Mouse (Mus musculus) C2C12 (cell line): ENCODE measurements around the gene Snrnp27. TPM values are rescaled to one million over a fixed set of nuclear protein-coding genes. Genes with fewer than 3 reads are reported as not detected.

ENCODE experiments used
- H3K27me3 ChIP-seq: one replicate; pipeline ENCODE4 v1.6.1; 2011; ENCODE audit not compliant: control insufficient read depth, insufficient read depth, insufficient read length
- H3K36me3 ChIP-seq: one replicate; pipeline ENCODE4 v1.6.1; 2011; ENCODE audit not compliant: control insufficient read depth, insufficient read depth
- H3K4me3 ChIP-seq: one replicate; pipeline ENCODE4 v1.5.1; 2011; ENCODE audit warnings: mild to moderate bottlenecking, control low read depth; ENCODE audit not compliant: poor library complexity, insufficient read depth, severe bottlenecking
- H3K79me2 ChIP-seq: one replicate; pipeline ENCODE4 v1.6.1; 2011; ENCODE audit not compliant: control insufficient read depth, insufficient read depth
- H3K79me3 ChIP-seq: one replicate; pipeline ENCODE4 v1.6.1; 2011; ENCODE audit warnings: low read depth, control low read depth
- H3ac ChIP-seq: one replicate; pipeline ENCODE3; 2011; ENCODE audit warnings: low read depth; ENCODE audit not compliant: control insufficient read depth, insufficient read length
- CEBPB ChIP-seq: IDR thresholded peaks from one replicate; pipeline ENCODE4 v1.6.1; 2011; ENCODE audit warnings: low read depth, mild to moderate bottlenecking, control low read depth, moderate library complexity
- CTCF ChIP-seq: IDR thresholded peaks from one replicate; pipeline ENCODE4 v1.5.1; 2011; ENCODE audit not compliant: control insufficient read depth, insufficient read depth, insufficient read length
- FOSL1 ChIP-seq: IDR thresholded peaks from one replicate; pipeline ENCODE4 v1.8.0; 2011; ENCODE audit warnings: mild to moderate bottlenecking, low read length; ENCODE audit not compliant: poor library complexity, insufficient read depth, severe bottlenecking
- MAX ChIP-seq: IDR thresholded peaks from one replicate; pipeline ENCODE4 v1.6.1; 2011; ENCODE audit warnings: mild to moderate bottlenecking, control low read depth
- MYOD1 ChIP-seq: IDR thresholded peaks from one replicate; pipeline ENCODE4 v1.6.1; 2011; ENCODE audit warnings: low read depth; ENCODE audit not compliant: control insufficient read depth, insufficient read length
- MYOG ChIP-seq: IDR thresholded peaks from one replicate; pipeline ENCODE4 v1.6.1; 2011; ENCODE audit not compliant: control insufficient read depth, insufficient read length; ENCODE audit errors: extremely low read depth
- USF1 ChIP-seq: IDR thresholded peaks from one replicate; pipeline ENCODE4 v1.6.1; 2011; ENCODE audit warnings: low read depth, mild to moderate bottlenecking, control low read depth, moderate library complexity
- polyA plus RNA-seq: library from polyadenylated mRNA; unstranded; fragments of >200 nt; fragmentation: generic; extraction: Trizol; gene quantifications from one replicate; pipeline ENCODE4 v1.2.1, GENCODE M21; 2012; ENCODE audit warnings: missing spikeins

The Snrnp27 gene
- polyA plus RNA-seq, 1 experiment, result 53.1 TPM

GRCm38 (mm10) chr6:86640776-86641175, 43.5 kb downstream of the Snrnp27 start:
- no peaks in the 10 kb centered on the region for H3K27me3 ChIP-seq
- no peaks in the 10 kb centered on the region for H3K36me3 ChIP-seq
- no peak overlapping the region for H3K4me3 ChIP-seq
- TF ChIP-seq MYOG, result no peak
- no peak for TF ChIP-seq CEBPB
- TF ChIP-seq MAX, result no peak
- TF ChIP-seq USF1, result no peak
- TF ChIP-seq MYOD1, result no peak
- TF ChIP-seq CTCF, result no peak
- TF ChIP-seq FOSL1, result no peak
- H3ac ChIP-seq, result no peak overlapping the region
- no peaks in the 10 kb centered on the region for H3K79me3 ChIP-seq
- H3K79me2 ChIP-seq, result no peaks in the 10 kb centered on the region

DNA sequence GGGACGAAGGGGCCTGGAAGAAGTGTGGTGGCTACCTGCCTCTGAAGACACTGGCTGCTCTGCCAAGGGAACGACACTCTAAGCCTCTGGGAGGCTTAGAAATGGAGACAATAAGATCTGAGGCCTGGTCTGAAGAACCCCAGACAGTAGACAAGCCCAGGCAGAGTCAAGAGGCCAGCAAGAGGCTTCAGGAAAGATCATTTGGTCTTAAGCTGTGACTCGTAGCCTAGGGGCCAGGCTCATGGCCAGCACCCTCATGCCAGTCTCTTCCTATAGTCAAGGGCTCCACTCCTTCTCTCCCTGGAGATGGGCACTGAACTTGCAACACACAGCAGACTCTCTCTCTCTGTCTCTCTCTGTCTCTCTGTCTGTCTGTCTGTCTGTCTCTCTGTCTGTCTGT, 44.2 kb downstream of the Snrnp27 start:
- Histone ChIP-seq H3K79me3 (no peaks in the 10 kb centered on the region), H3K36me3 (no peaks in the 10 kb centered on the region), H3K4me3 (no peak overlapping the region), H3ac (no peak overlapping the region), H3K27me3 (no peaks in the 10 kb centered on the region), H3K79me2 (no peaks in the 10 kb centered on the region)
- TF ChIP-seq FOSL1, result no peak

GRCm38 (mm10) chr6:86639180-86640160, 44.9 kb downstream of the Snrnp27 start:
- Histone ChIP-seq H3K36me3 (no peaks in the 10 kb centered on the region), H3K79me3 (no peaks in the 10 kb centered on the region), H3K27me3 (no peaks in the 10 kb centered on the region), H3K4me3 (no peak overlapping the region), H3ac (no peak overlapping the region), H3K79me2 (no peaks in the 10 kb centered on the region)
- TF ChIP-seq MAX (no peak), MYOG (no peak), USF1 (no peak), FOSL1 (no peak), CEBPB (no peak), CTCF (no peak), MYOD1 (no peak)

- no peak overlapping the region for H3ac ChIP-seq
- no peak for TF ChIP-seq MYOG
- no peak for TF ChIP-seq CEBPB
- TF ChIP-seq USF1, result no peak
- TF ChIP-seq FOSL1, result no peak
- no peak for TF ChIP-seq CTCF
- no peak for TF ChIP-seq MYOD1
- no peak for TF ChIP-seq MAX
- no peak overlapping the region for H3K4me3 ChIP-seq
- H3K36me3 ChIP-seq, result no peaks in the 10 kb centered on the region
- no peaks in the 10 kb centered on the region for H3K79me2 ChIP-seq
- H3K27me3 ChIP-seq, result no peaks in the 10 kb centered on the region
- H3K79me3 ChIP-seq, result no peaks in the 10 kb centered on the region
Measured at GRCm38 (mm10) chr6:86638434-86638833, 45.9 kb downstream of the Snrnp27 start.

- Histone ChIP-seq H3K79me3 (no peaks in the 10 kb centered on the region), H3K79me2 (no peaks in the 10 kb centered on the region), H3K27me3 (no peaks in the 10 kb centered on the region), H3K4me3 (no peak overlapping the region), H3ac (no peak overlapping the region), H3K36me3 (no peaks in the 10 kb centered on the region)
- no peak for TF ChIP-seq MAX
- TF ChIP-seq MYOG, result no peak
- TF ChIP-seq USF1, result no peak
- no peak for TF ChIP-seq CTCF
- TF ChIP-seq MYOD1, result no peak
- no peak for TF ChIP-seq FOSL1
- TF ChIP-seq CEBPB, result no peak
Measured at GRCm38 (mm10) chr6:86637860-86638259, 46.5 kb downstream of the Snrnp27 start.

DNA sequence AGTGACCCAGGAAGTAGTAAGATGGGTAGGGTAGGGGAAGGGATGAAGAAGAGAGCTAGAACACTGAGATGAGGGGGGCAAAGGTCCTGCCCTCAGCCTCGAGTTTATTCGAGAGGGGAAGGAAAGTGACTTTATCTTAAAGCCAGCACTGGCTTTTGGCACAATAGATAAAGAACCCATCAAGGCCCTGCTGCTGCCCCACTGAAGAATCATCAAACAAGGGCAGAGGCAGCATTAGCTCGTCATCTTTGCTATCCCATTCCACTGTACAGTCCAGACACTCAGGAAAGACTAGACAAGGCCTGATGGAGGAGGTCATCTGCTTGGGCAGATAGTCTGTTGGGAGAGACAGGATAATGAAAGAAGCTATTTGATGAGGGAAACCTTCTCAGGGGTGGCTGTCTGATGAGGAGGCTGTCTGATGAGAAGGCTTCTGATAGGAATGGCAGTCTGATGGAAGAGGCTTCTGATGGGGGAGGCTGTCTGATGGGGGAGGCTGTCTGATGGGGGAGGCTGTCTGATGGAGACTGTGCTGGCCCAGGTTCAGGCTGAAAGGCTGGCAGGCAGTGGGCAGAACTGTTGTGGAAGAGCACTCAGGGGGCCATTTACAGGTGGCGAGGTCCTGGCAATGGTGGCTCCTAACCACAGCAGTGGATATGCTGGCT, 47.0 kb downstream of the Snrnp27 start:
- no peak for TF ChIP-seq CTCF
- H3ac ChIP-seq, result no peak overlapping the region
- H3K79me2 ChIP-seq, result no peaks in the 10 kb centered on the region
- H3K36me3 ChIP-seq, result no peaks in the 10 kb centered on the region
- no peaks in the 10 kb centered on the region for H3K79me3 ChIP-seq
- H3K4me3 ChIP-seq, result no peak overlapping the region
- H3K27me3 ChIP-seq, result no peaks in the 10 kb centered on the region
